Mouse (Mus musculus): ENCODE data around the gene Tmem214.
A peak's percentile ranks its signal among the peaks of the same experiment; 100 is the strongest.

The Tmem214 gene

DNA sequence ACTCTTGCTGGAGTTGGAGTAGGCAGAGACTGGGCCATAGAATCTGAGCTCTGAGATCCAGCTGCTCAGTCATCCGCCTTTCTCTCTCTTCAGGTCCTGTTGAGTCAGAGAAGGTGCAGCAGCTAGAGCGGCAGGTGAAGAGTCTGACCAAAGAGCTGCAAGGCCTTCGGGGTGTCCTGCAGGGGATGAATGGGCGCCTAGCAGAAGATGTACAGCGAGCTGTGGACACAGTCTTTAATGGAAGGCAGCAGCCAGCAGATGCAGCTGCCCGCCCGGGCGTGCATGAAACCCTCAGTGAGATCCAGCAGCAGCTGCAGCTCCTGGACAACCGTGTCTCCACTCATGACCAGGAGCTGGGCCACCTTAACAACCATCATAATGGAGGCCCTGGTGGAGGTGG, 49.0 kb downstream of the Tmem214 start:
- peak; percentile 95 for DNase-seq

DNA sequence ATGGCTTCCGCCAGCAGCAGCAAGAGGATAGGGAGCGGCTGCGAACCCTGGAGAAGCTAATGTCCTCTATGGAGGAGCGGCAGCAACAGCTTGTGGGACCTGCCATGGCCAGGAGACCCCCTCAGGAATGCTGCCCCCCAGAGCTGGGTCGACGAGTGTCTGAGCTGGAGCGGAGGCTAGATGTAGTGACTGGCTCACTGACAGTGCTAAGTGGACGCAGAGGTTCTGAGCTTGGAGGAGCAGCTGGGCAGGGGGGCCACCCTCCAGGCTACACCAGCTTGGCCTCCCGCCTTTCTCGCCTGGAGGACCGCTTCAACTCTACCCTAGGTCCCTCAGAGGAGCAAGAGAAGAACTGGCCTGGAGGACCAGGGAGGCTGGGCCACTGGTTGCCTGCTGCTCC, 49.5 kb downstream of the Tmem214 start:
- peak; percentile 95 for DNase-seq

DNA sequence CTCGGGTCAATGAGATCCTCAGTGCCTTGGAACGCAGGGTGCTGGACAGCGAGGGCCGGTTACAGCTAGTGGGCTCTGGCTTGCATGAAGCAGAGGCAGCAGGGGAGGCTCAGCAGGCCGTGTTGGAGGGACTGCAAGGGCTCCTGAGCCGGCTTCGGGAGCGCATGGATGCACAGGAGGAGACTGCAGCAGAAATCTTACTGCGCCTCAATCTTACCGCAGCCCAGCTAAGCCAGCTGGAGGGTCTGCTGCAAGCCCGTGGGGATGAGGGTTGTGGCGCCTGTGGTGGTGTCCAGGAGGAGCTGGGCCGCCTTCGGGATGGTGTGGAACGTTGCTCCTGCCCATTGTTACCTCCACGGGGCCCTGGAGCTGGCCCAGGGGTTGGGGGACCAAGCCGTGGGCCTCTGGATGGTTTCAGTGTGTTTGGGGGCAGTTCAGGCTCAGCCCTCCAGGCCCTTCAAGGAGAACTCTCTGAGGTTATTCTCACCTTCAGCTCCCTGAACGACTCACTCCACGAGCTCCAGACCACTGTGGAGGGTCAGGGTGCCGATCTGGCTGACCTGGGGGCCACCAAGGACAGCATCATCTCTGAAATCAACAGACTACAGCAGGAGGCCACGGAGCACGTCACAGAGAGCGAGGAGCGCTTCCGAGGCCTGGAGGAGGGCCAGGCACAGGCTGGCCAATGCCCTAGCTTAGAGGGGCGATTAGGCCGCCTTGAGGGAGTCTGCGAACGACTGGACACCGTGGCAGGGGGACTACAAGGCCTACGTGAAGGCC, 50.3 kb downstream of the Tmem214 start:
- DNase-seq = peak; percentile 93

DNA sequence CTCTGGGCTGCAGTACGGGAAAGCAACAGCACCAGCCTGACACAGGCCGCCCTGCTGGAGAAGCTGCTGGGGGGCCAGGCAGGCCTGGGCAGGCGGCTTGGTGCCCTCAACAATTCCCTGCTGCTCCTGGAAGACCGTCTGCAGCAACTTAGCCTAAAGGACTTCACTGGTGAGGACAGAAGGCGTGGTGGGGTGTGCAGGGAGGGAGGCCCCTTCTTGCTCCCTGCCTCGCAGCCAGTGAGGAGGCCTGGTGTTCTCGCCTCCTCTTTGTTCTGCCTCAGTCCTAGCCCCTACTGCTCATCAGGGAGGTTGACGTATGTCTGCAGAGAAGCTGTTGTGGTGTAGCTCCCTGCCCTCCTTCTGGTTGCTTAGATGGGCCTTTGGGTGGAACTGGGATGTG, 50.9 kb downstream of the Tmem214 start:
- DNase-seq = peak; percentile 93

DNA sequence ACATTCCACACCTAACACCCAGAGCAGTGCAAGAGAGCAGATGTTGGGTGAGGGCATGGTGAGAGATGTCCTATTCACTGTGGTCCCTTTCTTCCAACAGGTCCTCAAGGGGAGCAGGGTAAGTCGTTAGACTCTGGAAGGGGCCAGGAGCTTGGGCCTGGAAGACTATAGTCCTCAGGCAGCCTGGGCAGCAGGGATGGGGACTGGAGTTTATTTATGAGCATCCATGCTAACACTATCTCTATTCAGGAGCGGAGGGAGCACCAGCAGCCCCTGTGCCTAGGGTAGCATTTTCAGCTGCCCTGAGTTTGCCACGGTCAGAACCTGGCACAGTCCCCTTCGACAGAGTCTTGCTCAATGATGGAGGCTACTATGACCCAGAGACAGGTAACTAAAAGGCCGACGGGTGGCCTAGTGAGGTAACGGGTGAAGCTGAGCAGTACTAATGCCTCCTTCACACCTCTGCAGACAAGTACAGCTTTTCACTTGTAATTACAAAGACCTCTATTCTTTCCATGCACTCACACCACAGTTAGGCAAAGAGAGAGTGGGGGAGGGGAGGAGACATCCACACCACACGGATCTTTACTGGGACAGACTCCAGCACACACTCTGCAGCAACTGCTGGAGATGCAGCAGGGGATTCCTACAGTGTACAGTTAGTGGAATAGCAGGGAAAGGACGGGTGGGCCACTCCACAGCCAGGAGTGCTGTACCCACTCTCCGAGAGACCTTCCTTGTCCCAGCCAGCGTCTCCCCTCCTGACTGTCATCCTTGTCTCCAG, 52.2 kb downstream of the Tmem214 start:
- peak; percentile 91 for DNase-seq

DNA sequence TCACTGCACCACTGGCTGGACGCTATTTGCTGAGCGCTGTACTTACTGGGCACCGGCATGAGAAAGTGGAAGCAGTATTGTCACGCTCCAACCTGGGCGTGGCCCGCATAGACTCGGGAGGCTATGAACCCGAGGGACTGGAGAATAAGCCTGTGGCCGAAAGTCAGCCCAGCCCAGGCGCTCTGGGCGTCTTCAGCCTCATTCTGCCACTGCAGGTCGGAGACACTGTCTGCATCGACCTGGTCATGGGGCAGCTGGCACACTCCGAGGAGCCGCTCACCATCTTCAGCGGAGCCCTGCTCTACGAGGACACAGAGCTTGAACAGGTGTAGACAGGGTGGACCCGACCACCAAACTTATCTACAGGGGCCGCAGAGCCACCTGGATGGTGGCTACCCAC, 52.8 kb downstream of the Tmem214 start:
- peak; percentile 97 for DNase-seq

DNA sequence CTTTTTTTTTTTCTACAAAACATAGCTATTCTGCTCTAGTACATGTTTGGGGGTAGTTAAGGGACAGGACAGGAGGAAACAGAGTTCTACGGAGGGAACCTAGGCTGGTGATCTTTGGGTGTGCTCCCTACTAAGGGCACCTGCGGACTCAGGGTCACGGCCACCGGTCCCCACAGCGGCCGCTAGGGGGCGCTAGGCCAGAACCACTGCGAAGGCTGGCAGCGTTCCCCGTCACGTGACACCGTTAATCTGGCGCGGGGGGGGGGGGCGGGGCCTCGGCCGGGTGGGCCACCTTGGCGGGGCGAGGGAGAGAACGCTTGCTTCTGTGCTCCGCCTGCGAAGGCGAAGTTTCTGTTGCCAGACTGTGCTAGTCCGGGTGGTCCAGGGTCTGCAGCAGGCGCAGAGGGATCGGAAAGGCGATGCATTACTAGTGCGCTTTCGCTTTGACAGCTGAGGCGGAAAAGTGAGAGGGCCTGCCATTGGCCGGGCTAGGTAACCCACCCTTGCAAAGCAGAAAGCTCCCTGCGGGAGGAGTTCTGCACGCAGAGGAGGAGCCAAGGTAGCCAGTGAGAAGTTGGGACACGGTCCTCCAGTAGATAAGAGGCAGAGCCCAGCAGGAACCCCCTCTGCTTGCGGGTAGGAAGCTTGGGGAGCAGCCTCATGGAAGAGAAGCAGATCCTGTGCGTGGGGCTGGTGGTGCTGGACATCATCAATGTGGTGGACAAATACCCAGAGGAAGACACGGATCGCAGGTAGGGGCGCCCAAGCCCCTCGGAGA, 53.6 kb downstream of the Tmem214 start, which contains the start of gene Khk:
TSS of gene Khk (plus strand) at position 176 of the 778 bp plus-strand sequence.
- DNase-seq = peak; percentile 99

DNA sequence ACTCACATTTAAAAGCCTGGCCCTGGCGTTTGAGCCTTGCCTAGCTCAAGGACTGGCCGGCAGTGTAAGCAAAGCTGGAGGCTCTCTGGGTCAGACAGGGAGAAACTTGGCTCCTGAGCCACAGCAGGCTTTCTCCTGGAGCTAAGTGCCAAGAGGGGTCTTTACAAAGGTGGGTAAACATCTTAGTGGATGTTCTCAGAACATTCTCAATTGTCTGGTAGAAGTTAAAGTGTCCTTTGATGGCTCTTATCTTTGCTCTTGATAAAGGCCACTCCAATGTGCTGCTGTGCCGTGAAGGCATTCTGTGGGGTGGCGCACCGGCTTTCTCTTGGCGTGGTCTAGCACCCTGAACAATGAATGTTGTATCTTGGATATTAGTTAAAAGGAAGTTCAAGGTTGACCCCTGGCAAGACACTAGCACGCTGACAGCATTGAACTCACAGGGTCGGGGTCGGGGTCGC, 54.8 kb downstream of the Tmem214 start:
- peak; percentile 91 for DNase-seq

DNA sequence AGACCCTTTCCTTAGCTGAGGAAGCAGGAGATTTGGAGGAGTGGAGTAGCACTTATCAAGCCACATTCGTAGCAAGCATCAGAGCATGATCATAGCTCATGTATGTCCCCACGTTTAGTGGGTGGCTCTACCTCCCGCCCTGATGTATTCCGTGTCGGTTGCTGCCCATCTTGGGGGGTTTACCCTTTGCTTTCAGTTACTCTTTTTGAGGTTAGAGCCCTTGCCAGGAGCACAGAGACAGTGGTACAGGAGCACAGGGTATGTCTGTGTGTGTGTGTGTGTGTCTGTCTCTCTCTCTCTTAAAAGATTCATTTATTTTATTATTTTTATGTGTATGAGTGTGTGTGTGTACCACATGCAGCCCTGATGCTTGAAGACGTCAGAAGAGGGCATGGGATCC, 55.3 kb downstream of the Tmem214 start:
- DNase-seq = no peak

DNA sequence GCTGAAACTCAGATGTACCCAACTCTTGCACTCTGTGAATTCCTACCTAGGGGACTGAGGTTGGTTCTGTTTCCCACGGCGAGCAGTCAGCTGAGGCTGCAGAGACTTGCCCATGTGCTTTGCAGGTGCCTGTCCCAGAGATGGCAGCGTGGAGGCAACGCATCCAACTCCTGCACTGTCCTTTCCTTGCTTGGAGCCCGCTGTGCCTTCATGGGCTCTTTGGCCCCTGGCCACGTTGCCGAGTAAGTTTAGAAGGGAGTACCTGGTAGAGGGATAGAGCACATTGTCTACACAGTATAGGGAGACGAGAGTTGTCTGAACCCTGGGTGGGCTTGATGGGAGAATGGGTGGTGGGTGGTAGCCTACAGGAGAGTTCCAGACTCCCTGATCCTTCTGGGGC, 56.8 kb downstream of the Tmem214 start:
- DNase-seq = peak; percentile 88

DNA sequence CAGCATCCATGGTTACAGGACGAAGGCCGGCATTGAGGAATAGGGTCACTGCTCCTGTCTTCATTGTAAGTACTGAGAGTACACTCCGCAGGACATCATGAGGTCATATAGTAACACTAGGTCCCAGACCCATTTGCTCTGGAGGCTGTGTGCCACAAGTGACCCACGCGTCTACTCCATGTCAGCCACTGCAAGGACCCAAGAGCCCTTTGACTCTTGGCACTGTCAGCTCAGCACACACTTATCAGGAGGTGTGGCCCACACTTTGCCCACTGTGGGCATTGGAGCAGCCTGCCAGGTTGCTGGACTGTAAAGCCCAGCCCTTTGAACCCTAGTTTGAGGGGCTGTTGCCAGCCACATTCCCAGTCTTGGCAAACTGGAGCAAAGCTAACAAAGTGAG, 57.4 kb downstream of the Tmem214 start:
- peak; percentile 86 for DNase-seq

DNA sequence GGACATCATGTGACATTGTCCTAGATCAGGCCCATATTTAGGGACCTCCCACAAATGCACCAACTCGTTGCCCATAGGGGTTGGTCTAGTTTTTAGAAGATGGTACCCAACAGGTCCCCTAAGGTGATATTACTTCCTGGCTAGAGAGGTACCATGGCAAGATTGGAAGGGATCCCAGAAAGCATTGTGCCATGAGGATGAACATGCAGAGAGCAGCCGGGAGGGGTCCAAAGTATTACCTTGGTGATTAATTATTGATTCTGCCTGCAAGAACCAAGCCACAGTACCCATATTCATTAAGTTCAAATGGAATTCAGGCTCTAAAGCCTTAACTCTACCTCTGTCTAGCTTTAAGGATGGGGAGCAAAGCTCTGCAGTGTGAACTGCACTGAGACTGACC, 58.3 kb downstream of the Tmem214 start:
- no peak for DNase-seq

DNA sequence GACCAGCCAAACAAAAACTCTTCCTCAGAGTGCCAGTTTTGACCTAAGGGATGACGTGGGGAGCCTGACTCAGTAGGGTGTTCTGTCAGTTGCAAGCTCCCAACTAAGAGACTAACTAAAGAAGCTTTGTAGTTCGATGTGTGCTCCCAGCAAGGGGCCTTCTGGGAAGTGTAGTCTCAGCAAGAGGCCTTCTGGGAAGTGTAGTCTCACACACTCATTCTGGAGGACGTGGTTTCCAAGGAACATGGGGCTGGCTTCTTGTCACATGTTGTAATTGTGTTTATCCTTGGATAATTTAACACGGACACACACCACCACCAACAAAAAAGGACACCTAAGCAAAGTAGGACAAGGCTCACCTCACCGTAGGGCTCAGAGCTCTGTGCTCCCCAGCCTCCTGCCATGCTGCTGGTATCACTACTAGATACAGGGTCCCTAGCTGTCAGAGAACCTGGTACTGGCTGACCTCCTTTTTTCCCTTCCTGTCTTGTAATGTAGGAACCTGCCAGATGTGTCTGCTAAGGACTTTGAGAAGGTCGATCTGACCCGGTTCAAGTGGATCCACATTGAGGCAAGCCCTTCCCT, 60.2 kb downstream of the Tmem214 start:
- DNase-seq = peak; percentile 91
